Mouse (Mus musculus): ENCODE data around the gene Dmxl2. TPM values are rescaled to one million over a fixed set of nuclear protein-coding genes. Genes with fewer than 3 reads are reported as not detected.
A peak's percentile ranks its signal among the peaks of the same experiment; 100 is the strongest.

Gene Dmxl2
- total RNA-seq (2021), result 100 to 1,000 TPM; 197 to 206 TPM
- long read RNA-seq, experiment 1, partial matches to known transcripts, result 15 of 16 reads
- long read RNA-seq, experiment 1, other reads (novel, unspliced or antisense), result 1 of 16 reads
- long read RNA-seq, experiment 2, full-length matches to known transcripts, result 1 of 14 reads
- long read RNA-seq, experiment 2, partial matches to known transcripts, result 12 of 14 reads
- long read RNA-seq, experiment 2, other reads (novel, unspliced or antisense), result 1 of 14 reads

DNA sequence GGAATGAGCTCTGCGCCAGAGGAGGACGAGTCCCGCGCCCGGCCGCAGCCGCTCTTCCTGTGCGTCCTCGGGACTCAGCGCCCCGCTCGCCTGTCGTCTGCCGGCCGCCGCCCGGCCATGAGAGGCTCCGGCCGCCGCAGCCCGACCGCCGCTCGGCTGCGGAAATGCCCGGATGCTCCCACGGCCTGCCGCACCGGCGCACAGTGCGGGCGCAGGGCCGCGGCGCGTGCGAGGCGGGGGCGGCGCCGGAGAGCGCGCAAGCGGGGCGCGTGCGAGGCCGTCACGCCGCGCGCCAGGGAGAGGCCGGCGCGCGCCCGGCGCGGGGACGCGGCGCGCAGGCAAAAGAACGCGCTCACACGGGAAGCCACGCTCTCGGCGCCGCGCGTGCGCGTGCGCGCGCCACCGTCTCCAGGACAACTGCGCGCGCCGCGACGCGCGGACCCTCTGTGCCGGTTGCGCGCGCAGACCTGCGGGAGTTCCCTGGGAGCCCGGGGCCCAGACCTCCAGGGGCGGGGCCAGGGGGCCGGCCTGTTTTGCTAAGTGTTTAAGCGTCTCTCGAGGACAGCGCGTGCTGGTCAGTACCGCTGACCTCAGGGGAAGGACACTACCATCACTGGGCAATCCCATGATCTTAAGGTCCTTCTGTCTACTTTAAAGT, at the start of gene Dmxl2:
Dmxl2 (minus strand) TSS at position 174 of the 658 bp plus-strand sequence.
- peak; percentile 90 to 96 for DNase-seq (ENCODE audit: low spot score in 2 of 2)
- intact Hi-C loops (cut with DNase I), result loop anchor here (2.0 kb wide), 1 partner anchor 85 kb away; the partner anchor contains the start of gene Idh3a

DNA sequence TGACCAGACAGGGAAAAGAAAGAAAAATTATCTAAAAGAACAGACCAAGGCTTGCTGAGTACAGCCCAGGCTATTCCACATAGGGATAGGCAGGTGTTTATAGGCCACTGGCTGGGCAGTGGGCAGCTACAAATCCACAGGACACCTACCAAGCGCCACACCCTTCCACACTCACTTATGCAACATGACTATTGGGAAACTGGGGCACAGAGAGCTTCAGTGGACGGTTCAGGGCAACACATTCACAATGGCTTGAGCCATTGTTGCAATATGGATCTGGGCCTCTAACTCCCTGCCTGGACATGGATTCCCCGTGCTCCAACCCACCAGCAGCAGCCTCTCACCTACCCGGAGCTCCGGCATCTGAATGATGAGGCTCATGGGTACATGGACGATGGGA, 48.0 kb upstream of the Dmxl2 start:
- intact Hi-C loops (cut with DNase I), result loop anchor here (5.0 kb wide), 1 partner anchor 112 kb away; no protein-coding TSS in a partner anchor

DNA sequence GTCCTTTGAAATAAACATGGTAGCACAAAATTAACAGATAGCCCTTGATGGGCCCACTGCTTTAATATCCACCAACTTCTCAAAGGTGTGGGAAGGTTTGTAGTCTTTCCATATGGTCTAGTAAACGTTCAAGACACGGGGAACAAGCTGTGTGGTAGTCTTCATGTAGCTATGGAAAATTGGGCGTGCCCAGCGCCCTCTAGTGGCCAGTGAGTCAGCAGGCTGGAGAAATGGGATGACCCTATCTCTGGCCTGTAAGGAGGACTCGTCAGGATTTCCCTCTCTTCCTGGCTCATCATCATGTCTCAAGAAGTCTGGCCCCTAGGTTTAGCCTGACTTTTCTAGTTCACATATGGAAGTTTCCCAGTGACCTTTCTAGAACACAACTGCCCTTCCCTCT, 46.1 kb upstream of the Dmxl2 start:
- DNase-seq (ENCODE audit: low spot score in 2 of 2), result peak in 1 of 2 experiments; percentile 52
- intact Hi-C loops (cut with DNase I), result loop anchor here (5.0 kb wide), 1 partner anchor 110 kb away; no protein-coding TSS in a partner anchor

More for the DNA sequence above, 48.0 kb upstream of the Dmxl2 start:
- no peak for DNase-seq (ENCODE audit: low spot score in 2 of 2)

DNA sequence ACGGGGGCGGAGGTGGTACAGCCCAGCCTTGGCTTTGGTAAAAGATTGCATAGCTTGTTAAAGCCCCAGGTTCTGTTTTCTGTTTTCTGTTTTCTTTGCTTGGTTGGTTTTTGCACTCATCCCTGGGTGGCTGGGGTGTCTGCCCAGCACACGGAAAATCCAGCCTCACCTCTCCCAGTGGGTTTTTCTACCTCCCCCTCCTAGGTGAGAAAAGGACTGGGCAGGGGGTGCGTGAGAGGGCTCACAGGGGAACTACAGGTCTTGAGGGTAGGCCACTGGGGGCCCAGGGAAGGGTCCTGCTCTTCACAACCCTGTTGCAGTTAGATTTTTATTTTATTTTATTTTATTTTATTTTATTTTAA, 43.5 kb upstream of the Dmxl2 start:
- intact Hi-C loops (cut with DNase I), result loop anchor here (5.0 kb wide), 1 partner anchor 108 kb away; no protein-coding TSS in a partner anchor

DNA sequence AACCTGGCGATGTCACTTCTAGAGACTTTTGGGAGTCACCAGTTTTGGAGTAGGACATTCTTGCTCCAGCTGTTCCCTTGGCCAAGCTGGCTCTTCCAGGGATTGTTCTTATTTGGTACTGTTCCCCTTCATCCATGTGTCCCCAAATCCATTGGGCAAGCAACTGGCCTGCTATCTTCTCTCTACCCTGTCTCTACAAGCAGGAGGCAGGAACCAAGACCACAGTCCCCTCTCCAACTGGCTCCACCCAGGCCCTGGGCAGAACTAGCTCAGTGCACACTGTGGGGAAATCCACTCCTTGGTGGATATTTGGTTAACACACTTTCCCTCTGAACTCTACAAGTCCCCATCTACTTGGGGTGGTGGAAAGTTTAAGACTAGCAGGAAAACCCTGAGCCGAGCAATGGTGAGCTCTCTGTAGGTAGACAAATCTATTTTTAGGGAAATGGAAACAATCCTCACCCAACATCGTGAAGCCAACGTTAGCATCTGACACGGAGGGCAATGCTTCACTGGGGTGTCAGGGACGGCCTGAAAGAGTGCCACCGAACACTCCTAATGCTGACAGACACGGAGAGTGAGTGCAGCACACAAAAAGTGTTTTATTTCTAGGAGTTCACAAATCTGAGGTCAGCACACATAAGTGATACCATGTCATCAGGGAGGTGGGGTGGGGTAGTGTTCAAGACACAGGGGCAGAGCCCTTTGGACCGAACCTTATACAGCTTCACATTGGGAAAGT, 43.0 kb upstream of the Dmxl2 start:
- intact Hi-C loops (cut with DNase I), result no loop called here

More for the DNA sequence above, 43.5 kb upstream of the Dmxl2 start:
- no peak for DNase-seq (ENCODE audit: low spot score in 2 of 2)

DNA sequence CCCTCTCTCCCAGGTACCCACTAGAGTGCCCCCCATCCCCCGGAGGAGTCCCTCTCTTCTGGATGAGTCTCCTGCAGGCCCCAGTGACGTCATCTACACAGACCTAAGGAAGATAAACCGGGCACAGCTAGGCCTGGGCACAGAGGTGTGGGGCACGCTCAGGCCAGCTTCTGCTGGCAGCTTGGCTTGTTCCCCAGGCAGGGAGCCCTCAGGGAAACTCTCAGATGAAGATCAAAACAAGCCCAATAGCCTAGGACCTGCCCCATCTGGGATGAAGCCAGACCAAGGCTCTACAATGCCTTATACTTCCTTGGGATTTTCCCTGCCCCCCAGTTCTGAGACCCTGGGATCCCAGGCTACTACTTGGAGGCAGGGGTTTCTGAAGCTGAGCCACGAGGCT, 39.4 kb upstream of the Dmxl2 start:
- DNase-seq (ENCODE audit: low spot score in 2 of 2), result no peak

More for the DNA sequence above, 43.0 kb upstream of the Dmxl2 start:
- DNase-seq (ENCODE audit: low spot score in 2 of 2), result no peak

DNA sequence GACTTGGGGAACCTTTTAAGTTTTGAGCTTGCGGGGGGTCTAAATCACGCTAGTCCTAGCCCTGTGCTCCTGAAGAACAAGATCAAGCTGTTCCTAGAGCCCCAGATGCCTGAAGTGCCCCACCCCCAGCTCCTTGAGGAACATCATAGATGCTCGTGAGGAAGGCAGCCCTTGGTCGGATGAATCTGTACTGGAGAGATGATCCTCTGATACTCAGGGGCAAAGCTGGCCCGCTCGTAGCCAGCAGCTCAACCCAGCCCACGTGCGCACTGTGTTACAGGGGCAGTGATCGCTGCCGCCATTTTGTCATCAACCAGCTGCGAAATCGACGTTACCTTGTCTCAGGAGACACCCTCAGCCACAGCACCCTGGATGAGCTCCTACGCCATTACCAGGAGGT, 37.3 kb upstream of the Dmxl2 start, which contains the start of gene Sh2d7:
Sh2d7 (plus strand) TSS at position 301 of the 400 bp plus-strand sequence.
- no peak for DNase-seq (ENCODE audit: low spot score in 2 of 2)
- intact Hi-C loops (cut with DNase I), result no loop called here

More for the DNA sequence above, 39.4 kb upstream of the Dmxl2 start:
- intact Hi-C loops (cut with DNase I), result no loop called here

DNA sequence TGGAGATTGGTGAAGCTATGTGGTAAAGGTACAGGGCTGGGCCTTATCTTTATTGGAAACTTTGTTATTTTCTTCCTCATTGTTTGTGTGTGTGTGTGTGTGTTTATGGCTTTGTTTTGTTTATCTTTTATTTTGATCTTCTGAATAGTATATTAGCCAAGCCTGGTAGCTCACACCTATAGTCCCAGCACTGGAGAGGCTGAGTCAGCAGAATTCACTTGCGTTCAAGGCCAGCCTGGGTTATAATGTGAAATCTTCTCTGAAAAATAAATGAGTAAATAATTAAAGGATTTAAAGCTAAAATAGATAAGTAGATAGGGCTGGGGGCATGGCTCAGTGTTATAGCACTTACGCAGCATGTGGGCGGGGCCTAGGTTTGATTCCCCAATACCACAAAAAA, 36.8 kb upstream of the Dmxl2 start:
- intact Hi-C loops (cut with DNase I), result no loop called here
- no peak for DNase-seq (ENCODE audit: low spot score in 2 of 2)

DNA sequence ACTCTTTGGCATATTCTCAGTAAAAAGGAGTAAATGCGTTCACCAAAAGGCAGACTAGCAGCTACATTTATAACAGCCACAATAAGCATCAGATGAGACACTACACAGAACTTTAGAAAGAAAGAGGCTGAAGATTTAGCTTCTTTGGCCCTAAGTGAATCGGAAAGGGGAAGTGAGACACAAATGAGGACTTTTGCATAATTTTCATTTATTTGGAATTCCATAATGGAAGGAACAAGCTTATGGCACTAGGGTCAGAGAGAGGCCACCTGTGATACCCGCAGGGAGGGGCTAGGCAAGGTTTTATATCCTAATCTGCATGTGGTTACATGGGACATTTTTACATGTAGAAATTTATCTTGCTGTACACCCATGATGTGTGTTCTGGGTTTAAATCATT, 36.1 kb upstream of the Dmxl2 start:
- intact Hi-C loops (cut with DNase I), result no loop called here
- no peak for DNase-seq (ENCODE audit: low spot score in 2 of 2)

DNA sequence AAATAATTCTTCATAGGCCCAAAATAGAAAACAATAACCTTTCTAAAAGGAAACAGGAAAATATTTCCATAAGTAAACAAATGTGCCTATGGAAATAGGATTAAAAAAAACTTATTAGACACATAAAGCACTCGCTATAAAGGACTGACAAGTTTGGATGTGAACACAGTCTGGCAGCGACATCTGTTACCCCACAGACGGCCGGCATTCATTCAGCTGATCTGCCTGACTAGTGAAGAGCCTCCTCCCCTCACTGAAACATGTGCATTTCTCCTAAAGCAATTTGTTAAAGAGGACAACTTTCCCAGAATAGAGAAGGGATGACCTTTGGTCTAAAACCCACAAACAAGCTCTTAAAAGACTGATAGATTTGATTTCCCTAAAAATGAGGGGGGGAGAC, 35.6 kb upstream of the Dmxl2 start:
- intact Hi-C loops (cut with DNase I), result no loop called here
- peak; percentile 55 to 65 for DNase-seq (ENCODE audit: low spot score in 2 of 2)

DNA sequence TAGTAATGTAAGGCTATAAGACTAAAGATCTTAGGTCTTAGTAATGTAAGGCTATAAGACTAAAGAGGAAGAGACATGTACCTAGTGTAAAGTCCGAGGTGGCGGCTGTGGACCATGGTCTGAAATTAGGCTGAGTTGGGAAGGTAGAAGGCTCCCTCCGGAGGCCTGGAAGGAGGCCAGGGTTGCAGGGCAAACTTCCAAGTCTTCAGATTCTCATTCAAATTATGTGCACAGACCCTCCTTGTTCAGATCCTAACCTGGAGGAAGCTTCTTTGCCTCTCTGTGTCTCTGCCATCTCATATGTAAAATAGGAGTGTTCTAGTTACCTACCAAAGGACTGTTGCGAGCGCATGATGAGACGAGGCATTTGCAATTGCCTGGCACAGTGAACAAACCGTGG, 34.8 kb upstream of the Dmxl2 start:
- intact Hi-C loops (cut with DNase I), result no loop called here
- DNase-seq (ENCODE audit: low spot score in 2 of 2), result peak in 1 of 2 experiments; percentile 26

DNA sequence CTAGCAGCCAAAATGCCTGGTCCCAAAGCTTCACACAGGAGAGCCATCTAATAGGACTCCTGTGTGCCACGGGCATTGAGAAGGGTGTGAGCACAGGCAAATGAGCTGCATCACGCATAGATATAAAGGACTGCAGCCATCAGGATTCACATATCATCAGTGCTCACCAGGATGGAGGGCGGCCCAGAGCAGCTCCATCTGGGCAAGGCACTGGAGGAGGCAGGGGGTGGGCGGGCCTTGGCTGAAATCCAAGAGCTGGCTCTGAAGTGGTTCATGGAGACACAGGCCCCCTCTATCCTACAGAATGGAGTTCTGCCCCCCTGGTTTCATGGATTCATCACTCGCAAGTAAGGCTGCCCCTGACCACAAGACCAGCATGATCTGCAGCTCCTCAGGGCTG, 32.5 kb upstream of the Dmxl2 start:
- DNase-seq (ENCODE audit: low spot score in 2 of 2), result peak; percentile 76 to 90
- intact Hi-C loops (cut with DNase I), result no loop called here

DNA sequence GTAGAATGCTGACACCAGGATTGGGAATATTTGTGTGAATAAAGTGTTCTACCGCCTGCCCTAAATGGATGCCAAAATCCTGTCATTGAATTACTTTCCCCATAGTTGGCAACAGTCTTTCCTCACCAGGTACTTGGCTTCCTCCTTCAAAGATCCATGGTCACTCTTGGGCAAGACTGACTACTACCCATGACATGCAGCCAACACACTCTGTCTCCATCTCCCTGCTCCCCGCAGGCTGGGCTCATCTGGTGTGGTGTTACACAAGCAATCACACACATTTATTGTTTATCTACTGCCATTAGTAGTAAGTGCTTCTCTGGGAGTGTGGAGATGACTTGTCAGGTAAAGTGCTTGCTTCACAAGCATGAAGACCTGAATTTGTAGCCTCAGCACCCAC, 31.5 kb upstream of the Dmxl2 start:
- intact Hi-C loops (cut with DNase I), result no loop called here

DNA sequence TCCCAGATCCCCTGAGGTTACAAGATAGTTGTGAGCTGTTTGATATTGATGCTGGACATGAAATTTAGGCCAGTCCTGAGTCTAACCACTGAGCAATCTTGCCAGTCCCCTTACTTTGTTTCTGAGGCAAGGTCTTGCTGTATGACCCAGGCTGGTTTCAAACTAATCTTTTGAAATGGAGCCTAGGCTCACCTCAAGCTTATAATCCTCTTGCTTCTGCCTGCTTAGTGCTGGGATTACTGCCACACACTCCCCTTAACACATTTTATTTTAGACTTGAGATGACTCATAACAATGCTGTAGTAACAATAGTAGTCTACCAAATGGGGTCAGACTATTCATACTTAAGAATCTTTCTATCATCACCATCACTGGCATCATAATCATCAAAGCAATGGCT, 30.0 kb upstream of the Dmxl2 start:
- intact Hi-C loops (cut with DNase I), result no loop called here
- DNase-seq (ENCODE audit: low spot score in 2 of 2), result no peak

More for the DNA sequence above, 31.5 kb upstream of the Dmxl2 start:
- DNase-seq (ENCODE audit: low spot score in 2 of 2), result no peak

DNA sequence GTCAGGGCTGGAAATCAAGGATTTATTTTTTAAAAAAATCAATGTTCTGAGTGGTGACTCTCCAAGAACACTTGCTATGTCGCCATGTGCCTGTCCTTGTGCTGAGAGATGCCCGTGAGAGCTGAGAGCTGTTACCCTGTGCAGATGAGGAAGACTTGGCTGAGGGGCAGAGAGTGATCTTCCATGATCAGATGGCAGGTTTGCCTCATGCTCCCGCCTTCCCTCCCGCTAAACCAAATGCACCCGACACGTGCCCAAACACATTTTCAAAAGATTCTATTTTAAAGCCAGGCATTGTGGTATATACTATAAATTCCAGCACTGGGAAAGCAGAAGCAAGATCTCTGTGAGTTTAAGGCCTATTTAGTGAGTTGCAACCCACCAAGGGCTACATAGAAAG, 29.4 kb upstream of the Dmxl2 start:
- intact Hi-C loops (cut with DNase I), result no loop called here
- peak in 1 of 2 experiments; percentile 49 for DNase-seq (ENCODE audit: low spot score in 2 of 2)

DNA sequence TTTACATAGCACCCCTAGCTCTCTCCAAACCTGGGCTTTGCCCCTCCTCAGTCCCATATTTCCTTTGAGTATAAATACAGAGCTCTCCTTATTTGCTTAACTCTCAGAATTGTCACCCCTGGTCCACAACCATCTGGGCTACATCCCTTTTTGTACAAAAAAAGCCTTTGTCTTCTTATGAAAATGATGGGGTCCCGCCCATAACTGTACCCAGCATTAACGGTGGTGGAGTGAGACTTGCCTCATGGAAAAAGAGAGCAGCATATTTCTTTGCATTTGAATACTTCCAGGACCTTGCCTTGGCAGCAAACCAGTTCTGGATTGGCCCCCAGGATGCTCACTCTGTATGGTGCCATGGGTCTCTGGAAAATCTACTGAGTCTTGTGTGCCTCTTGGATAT, 28.5 kb upstream of the Dmxl2 start:
- no peak for DNase-seq (ENCODE audit: low spot score in 2 of 2)
- intact Hi-C loops (cut with DNase I), result no loop called here

DNA sequence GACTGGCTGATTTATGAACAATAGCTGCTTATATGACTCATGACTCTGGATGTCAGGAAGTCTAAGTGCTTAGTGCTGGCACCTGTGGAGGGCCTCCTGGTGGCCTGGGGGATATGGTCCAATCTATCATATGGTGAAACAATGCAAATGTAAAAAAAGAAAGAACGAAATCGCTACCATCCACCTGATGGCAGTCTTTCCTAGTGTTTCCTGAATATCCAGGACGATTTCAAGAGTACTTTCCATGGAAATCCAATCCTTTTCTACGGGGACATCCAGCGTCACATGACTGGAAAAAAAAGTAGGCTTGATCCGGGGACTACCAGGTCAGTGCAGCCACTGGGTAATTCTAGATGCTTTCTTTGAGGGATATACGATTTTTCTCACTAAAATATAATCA, 26.3 kb upstream of the Dmxl2 start:
- intact Hi-C loops (cut with DNase I), result no loop called here
- peak in 1 of 2 experiments; percentile 56 for DNase-seq (ENCODE audit: low spot score in 2 of 2)

DNA sequence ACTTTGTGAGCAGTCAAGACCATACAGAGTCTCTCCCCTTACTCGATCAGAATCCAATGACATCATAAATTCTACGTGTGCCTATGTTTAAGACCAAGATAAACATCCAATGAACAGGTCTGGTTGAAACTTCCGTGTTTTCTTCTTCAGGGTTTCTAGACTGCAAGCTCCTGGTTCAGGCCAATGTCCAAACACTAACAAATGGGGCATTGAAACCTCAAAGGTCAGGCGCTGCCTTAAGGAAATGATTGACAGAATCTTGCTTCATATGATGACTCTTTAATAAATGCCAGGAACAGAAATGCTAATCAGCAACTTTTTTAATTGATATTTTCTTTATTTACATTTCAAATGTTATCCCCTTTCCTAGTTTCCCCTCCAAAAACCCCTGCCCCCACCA, 18.9 kb upstream of the Dmxl2 start:
- DNase-seq (ENCODE audit: low spot score in 2 of 2), result no peak
- intact Hi-C loops (cut with DNase I), result no loop called here

DNA sequence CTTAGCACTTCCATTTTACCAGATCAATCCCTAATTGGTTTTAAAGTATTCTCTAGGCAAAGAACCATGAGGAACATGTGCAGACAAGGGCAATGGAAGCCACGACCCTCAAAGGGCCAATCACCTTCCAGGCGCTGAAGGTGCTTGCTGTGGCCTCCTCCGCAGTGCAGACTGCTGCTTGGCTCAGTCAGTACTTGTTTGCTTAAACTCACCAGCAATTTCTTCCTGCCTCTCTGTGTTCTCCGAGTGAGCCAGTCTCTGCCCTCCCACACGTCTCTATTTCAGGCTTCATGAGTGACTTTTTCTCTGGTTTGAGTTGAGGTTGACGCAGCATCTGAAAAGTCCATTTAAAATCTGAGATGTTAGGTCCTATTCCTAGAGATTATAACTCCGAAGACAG, 17.5 kb upstream of the Dmxl2 start:
- peak; percentile 56 to 81 for DNase-seq (ENCODE audit: low spot score in 2 of 2)
- intact Hi-C loops (cut with DNase I), result no loop called here

DNA sequence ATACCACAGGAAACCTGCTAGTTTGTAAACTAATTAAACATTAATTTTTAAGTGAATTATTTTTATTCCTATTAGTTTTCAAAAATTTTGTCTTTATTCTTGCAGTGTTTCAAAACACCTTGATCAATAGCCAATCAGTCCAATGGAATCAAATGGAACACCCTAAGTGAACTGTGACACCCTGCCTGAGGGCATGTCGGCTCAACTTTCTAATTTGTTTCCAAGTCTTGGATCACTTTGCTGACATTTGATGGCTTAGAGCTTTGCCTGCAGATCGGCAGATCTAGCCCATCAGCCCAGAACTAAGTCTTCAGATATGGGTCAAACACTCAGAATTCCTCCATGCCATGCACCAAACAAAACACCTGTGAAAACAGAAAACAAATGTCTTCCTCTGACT, 14.6 kb upstream of the Dmxl2 start:
- no peak for DNase-seq (ENCODE audit: low spot score in 2 of 2)
- intact Hi-C loops (cut with DNase I), result no loop called here
